Mouse (Mus musculus): ENCODE results near the gene Mast4. TPM values are rescaled to one million over a fixed set of nuclear protein-coding genes. Genes with fewer than 3 reads are reported as not detected.
"Not testable (repeated sequence)": the region's sequence is repeated elsewhere in the genome, so short reads cannot be mapped to it uniquely, and the experiment has no call there.

Gene Mast4
- total RNA-seq (2018; cell fraction: chromatin; rRNA removed), result 1 to 10 TPM; 1.4 to 5.2 (median 2.3) TPM
- under 1 TPM; 0.07 to 0.55 (median 0.14) TPM for total RNA-seq (2018; cell fraction: cytosol; rRNA removed)
- total RNA-seq (2018; cell fraction: nucleus; rRNA removed), result 1 to 10 TPM in 23 of 26 experiments, under 1 TPM in 3; 0.55 to 3.2 (median 1.5) TPM
- polyA plus RNA-seq (2018), result 0.08 to 0.36 TPM (median 0.16 TPM) in 3 replicates

DNA sequence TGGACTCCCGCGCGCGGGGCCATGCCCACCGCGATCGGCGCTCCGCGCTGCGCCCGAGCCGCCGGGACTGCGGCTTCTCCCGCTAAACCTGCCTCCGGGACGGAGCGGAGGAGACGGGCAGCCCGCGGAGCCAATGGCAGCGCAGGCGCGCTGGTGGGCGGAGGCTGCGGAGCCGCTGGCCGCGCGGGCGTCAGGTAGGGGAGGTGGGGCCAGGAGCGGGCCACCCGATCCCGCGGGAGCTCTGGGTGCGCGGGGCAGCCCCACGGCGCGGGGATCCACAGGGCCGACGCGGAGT, at the start of gene Mast4:
TSS of gene Mast4 (minus strand) at position 106 of the 295 bp plus-strand sequence.
- Histone ChIP-seq H3K4me3 (ENCODE audit: inconsistent target) (no peak within 1 kb of the TSS; the same call in 1 of the 2 replicates), H3K36me3 (ENCODE audit: inconsistent target) (no peaks in the 10 kb centered on the region), H3K79me2 (ENCODE audit: inconsistent target) (no peaks in the 10 kb centered on the region), H3K27ac (no peak within 1 kb of the TSS)
- 1% methylated on average over 43 of the region's 44 CpGs for WGBS (ENCODE audit: missing documents)

DNA sequence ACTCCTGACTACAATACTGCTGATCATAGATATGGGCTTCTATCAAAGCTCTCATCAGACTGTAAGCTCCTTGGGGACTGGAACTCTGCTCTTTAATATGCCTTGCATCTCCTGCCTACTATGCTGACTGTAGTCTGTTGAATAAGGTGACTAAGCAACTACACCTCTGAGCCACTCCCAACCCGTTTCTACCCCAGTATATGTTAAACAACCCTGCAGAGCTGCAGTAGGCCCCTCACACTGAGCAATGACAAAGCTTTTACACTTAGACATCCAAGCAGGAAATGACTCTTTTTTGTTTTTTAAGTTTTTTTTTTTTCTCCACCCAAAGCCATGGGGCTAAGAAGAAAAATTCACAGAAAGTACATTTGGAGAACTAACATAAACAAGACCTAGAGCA, 40.2 kb upstream of the Mast4 start:
- Histone ChIP-seq H3K36me3 (ENCODE audit: inconsistent target) (no peaks in the 10 kb centered on the region), H3K27ac (no peak overlapping the region), H3K4me3 (ENCODE audit: inconsistent target) (no peak overlapping the region), H3K79me2 (ENCODE audit: inconsistent target) (no peaks in the 10 kb centered on the region)
- 6% methylated on average over 1 of the region's 1 CpGs for WGBS (ENCODE audit: missing documents)

DNA sequence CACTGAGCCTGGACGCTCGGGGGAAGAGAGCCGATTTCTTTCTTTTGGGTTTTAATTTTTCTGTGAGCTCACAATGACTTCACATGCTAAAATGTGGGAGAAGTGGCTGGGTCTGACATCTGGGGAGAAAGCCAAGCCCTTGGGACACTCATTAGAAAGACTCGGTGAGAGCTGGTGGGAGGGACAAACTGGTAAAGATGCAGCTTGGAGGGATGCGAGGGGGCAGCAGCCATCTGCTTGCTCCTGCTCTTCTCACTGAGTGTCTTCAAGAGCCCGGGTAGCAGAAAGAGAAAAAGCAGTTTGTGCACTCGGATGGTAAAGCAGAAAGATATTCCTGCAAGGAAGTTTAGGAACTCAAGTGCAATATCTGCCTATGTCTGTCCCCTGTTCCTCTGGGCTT, 34.9 kb upstream of the Mast4 start:
- no peaks in the 10 kb centered on the region for H3K79me2 ChIP-seq (ENCODE audit: inconsistent target)
- no peaks in the 10 kb centered on the region for H3K36me3 ChIP-seq (ENCODE audit: inconsistent target)
- 94% methylated on average over 7 of the region's 7 CpGs for WGBS (ENCODE audit: missing documents)
- no peak overlapping the region for H3K27ac ChIP-seq
- no peak overlapping the region for H3K4me3 ChIP-seq (ENCODE audit: inconsistent target)

DNA sequence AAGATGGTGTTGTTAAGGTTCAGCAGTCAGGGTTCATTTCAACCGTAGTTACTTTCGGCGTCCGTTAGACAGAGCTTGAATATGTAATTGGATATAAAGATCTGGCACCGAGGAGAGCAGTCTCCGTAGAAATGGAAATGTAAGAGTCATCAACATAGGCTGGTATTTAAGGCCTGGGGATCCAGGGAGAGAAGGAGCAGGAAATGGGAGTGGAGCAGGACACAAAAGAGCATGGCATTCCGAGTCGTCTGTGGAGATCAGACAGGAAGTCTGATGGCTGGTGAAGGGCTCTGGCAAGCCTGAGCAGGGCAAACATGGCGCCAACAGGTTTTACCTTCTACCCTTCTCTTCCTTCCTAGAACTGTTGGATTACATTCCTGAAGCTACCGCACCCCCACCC, 28.9 kb upstream of the Mast4 start:
- 94% methylated on average over 10 of the region's 10 CpGs for WGBS (ENCODE audit: missing documents)
- Histone ChIP-seq H3K27ac (no peak overlapping the region), H3K79me2 (ENCODE audit: inconsistent target) (no peaks in the 10 kb centered on the region), H3K4me3 (ENCODE audit: inconsistent target) (no peak overlapping the region), H3K36me3 (ENCODE audit: inconsistent target) (no peaks in the 10 kb centered on the region)

DNA sequence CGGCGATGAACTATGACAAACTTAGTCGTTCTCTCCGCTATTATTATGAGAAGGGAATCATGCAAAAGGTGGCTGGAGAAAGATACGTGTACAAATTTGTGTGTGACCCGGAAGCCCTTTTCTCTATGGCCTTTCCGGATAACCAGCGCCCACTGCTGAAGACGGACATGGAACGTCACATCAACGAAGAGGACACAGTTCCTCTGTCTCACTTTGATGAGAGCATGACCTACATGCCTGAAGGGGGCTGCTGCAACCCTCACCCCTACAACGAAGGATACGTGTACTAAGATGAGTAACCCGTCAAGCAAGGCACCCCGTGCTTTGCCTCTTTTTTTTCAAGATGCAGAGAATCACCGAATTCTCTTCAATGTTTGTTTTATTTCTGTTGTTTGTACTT, 23.1 kb upstream of the Mast4 start:
- H3K36me3 ChIP-seq (ENCODE audit: inconsistent target); H3K4me3 ChIP-seq (ENCODE audit: inconsistent target); H3K79me2 ChIP-seq (ENCODE audit: inconsistent target); H3K27ac ChIP-seq: not testable (repeated sequence)
- 96% methylated on average over 14 of the region's 16 CpGs for WGBS (ENCODE audit: missing documents)

DNA sequence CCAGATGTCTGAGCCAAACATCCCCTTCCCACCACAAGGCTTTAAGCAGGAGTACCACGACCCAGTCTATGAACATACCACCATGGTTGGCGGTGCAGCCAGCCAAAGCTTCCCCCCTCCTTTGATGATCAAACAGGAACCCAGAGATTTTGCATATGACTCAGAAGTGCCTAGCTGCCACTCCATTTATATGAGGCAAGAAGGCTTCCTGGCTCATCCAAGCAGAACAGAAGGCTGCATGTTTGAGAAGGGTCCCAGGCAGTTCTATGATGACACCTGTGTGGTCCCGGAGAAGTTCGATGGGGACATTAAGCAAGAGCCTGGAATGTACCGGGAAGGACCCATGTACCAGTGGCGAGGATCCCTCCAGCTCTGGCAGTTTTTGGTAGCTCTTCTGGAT, 22.6 kb upstream of the Mast4 start:
- not testable (repeated sequence) for H3K27ac ChIP-seq; H3K36me3 ChIP-seq (ENCODE audit: inconsistent target); H3K4me3 ChIP-seq (ENCODE audit: inconsistent target); H3K79me2 ChIP-seq (ENCODE audit: inconsistent target)
- WGBS (ENCODE audit: missing documents), result 98% methylated on average over 4 of the region's 6 CpGs

DNA sequence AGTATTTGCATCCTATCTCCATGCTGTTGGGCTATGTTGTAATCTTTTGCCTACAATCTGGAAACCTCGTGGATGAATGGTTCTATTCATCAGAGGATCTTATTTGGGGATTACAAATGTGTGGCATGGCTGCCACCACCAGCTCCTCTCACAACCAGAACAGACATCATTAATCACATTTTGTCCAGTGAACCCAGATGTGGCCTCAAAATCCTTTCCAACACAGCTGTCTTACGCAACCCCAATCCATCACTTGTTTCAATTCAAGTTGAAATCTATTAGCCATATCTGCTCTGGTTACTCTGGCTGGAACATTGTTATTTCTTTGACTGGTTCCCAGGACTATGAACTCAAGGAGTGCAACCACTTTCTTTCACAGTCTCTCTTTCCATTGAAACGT, 20.4 kb upstream of the Mast4 start:
- Histone ChIP-seq H3K4me3 (ENCODE audit: inconsistent target) (no peak overlapping the region), H3K79me2 (ENCODE audit: inconsistent target) (no peaks in the 10 kb centered on the region), H3K36me3 (ENCODE audit: inconsistent target) (no peaks in the 10 kb centered on the region), H3K27ac (no peak overlapping the region)
- WGBS (ENCODE audit: missing documents), result 79% methylated on average over 3 of the region's 3 CpGs

DNA sequence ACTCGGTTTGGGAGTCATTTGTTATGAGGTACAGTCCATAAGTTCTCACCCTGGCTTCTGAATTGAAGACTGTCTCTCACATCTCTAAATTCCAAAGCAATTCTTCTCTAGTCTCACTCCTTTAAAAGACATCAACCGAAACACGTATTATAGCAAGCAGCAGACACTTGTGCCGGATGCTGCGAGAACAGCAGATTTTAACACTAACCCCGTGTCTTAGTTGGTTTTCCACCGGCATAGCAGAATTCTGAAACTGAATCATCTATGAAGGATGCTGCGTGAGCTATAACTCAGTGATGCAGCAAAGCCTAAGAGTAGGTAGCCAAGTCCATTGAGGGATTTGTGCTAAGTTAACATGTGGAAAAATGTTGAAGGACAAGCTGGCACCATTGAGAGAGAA, 10.5 kb upstream of the Mast4 start:
- no peak overlapping the region for H3K4me3 ChIP-seq (ENCODE audit: inconsistent target)
- no peak overlapping the region for H3K27ac ChIP-seq
- 94% methylated on average over 8 of the region's 8 CpGs for WGBS (ENCODE audit: missing documents)
- no peaks in the 10 kb centered on the region for H3K79me2 ChIP-seq (ENCODE audit: inconsistent target)
- no peaks in the 10 kb centered on the region for H3K36me3 ChIP-seq (ENCODE audit: inconsistent target)

DNA sequence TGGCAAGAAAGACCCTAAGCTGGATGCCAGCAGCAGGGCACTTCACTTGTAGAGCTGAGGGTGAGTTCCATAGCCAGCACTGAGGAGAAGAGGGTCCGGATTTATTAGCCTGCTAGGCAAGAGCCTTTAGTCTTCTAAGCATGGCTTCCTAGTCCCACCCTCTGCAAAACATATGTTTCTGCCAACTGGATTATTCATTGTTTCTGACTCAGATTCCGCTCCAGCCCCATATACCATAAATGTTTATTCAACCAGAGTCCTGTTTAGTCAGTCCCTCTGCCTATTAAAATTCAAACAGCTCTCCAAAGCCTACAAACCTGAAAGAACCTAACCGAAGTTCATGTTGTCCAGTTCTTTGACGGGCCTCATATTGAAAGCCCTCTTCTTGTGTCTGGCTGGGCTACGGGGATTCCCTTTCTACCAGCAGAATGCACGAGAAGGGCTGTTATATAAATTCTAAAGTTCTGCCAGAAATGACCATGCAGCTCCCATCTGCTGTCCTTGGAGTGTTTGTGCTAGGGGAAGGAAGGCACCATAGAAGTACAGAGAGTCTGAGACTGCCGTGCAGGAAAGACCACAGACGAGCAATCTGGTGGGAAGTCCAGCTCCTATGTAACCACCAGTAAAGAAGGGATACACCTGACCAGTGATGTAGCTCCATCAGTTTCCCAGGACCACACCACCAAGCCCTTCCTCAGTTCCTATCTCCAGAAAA, 9.9 kb upstream of the Mast4 start:
- H3K36me3 ChIP-seq (ENCODE audit: inconsistent target), result no peaks in the 10 kb centered on the region
- H3K79me2 ChIP-seq (ENCODE audit: inconsistent target), result no peaks in the 10 kb centered on the region
- WGBS (ENCODE audit: missing documents), result 92% methylated on average over 8 of the region's 8 CpGs
- H3K4me3 ChIP-seq (ENCODE audit: inconsistent target), result no peak overlapping the region
- no peak overlapping the region for H3K27ac ChIP-seq

DNA sequence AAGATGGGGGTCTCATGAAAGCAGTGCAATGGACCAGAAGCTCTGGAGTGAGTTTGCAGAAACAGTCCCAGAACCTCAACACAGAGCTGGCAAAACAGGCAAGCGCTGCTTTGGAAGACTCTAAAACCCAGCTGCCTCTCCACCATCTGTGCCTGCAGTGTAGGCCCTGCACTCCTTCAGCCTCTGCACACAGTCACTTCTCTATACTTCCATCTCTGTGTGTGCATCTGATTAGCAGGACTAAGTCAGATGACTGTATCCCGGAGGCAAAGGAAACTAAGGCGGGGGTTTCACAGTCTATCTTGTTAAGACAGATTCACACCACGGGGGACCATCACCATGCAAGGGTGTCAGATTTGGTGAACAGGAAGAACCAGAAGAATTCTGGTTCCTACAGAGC, 6.7 kb upstream of the Mast4 start:
- WGBS (ENCODE audit: missing documents), result 91% methylated on average over 4 of the region's 4 CpGs
- H3K4me3 ChIP-seq (ENCODE audit: inconsistent target), result no peak overlapping the region
- H3K79me2 ChIP-seq (ENCODE audit: inconsistent target), result no peaks in the 10 kb centered on the region
- no peaks in the 10 kb centered on the region for H3K36me3 ChIP-seq (ENCODE audit: inconsistent target)
- H3K27ac ChIP-seq, result no peak overlapping the region

DNA sequence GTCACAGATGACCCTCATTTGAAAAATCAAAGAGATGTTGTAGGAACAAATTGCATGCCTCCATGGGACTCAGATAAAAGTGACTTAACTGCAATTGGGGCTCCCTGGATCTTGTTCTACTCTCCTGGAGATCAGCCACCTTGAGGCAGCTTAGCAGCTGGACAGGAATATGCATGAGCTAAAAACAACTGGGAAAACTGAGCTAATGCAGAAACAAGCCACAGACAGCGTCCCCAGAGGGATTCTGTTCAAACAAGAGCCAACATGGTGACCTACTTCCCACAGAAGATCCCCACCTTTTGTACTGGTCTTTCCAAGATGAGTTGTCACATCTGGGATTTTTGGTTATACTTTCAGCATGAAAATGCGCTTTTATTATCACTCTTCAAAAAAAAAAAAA, 4.3 kb upstream of the Mast4 start:
- Histone ChIP-seq H3K79me2 (ENCODE audit: inconsistent target) (no peaks in the 10 kb centered on the region), H3K27ac (no peak overlapping the region), H3K4me3 (ENCODE audit: inconsistent target) (no peak overlapping the region), H3K36me3 (ENCODE audit: inconsistent target) (no peaks in the 10 kb centered on the region)
- 79% methylated on average over 2 of the region's 2 CpGs for WGBS (ENCODE audit: missing documents)

DNA sequence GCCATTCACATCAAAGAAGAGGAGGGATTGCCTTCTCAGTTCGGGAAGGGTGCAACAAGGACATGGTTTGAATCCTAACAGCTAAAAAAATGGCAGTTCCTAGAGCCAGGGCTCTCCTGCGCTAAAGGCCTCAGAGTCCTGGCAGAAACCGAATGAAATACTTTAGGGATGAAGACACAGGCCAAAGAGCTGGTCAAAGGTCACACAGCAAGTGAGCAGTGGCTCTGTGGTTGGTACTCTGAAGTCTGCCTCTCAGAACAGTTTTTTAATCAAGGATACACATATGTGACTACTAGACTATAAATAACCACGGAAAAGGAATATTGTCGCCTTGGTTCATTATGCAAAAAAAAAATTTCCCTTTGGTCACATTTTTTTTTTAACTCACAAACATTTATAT, 1.9 kb upstream of the Mast4 start:
- Histone ChIP-seq H3K36me3 (ENCODE audit: inconsistent target) (no peaks in the 10 kb centered on the region), H3K4me3 (ENCODE audit: inconsistent target) (no peak overlapping the region), H3K79me2 (ENCODE audit: inconsistent target) (no peaks in the 10 kb centered on the region), H3K27ac (no peak overlapping the region)
- 80% methylated on average over 5 of the region's 5 CpGs for WGBS (ENCODE audit: missing documents)

DNA sequence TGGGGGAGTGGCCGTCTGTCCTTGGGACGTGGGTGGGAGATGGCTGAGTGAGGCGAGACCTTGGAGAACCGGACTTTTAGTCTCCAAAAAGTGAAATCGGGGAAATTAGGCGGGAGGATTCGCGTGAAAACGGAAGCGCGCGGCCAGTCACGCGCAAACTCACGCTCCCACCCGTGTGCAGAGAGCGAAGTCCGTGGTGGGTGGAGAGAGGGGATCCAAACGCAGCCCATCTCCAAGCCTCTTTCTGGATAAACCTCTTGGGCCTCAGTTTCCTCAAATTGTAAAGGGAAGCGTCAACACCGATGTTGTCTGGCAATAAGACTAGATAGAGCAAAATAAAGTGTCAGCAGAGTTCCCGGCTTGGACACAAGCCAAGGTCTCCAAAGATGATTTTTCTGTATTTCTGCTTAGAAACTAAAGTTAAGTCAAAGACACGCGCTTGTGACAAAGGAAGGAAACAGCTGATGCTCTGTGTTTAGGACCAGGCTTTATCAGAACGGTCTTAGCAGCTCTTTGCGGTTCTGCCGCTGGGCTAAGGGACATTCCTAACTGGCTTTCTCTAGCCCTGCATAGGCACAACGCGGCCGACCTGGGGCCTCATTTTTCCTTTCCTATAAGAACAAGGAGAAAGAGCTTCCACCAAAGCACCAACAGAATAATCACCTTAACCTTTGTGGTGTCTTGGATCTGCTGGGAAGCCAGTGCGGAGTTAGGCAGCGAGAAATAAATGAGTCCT, 594 bp upstream of the Mast4 start:
- H3K4me3 ChIP-seq (ENCODE audit: inconsistent target), result no peak overlapping the region; the same call in 1 of the 2 replicates
- no peaks in the 10 kb centered on the region for H3K79me2 ChIP-seq (ENCODE audit: inconsistent target)
- H3K36me3 ChIP-seq (ENCODE audit: inconsistent target), result no peaks in the 10 kb centered on the region
- 5% methylated on average over 32 of the region's 32 CpGs for WGBS (ENCODE audit: missing documents)
- no peak overlapping the region for H3K27ac ChIP-seq

DNA sequence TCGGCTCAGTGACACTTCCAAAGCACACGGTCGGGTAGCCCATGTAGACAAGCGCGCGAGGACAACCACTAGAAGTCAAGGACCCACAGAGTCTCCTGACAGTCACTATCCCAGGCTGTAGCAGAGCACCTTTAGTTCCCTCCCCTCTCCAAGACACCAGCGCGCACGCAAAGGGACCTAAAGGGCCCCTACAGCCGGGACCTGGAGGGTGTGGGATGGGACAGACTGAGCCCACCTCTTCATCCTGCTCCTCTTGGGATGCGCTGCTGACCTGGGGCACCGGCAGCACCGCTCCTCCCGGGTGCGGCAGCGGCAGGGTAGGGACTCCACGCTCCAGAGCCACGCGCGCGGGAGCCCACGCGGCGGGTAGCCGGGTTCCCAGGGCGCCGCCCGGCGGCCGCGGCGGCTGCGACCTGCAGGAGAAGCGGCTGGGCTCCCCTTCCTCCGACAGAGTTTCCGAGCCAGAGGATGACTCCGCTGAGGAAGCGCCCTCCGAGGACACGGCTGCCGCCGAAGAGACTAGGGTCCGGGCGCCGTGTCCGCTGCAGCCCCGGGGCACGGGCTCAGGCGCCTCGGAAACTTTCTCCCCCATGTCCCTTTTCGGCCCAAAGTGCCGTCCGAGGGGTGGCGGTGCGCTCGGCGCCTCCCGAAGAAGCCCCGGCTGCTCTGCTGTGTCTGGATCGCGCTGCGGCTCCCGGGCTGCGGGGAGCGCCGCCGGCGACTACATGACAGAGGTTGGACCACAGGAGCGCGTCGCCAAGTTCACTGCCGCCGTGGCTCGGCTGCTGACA, 501 bp downstream of the Mast4 start:
- under 1% methylated on average over 74 of the region's 74 CpGs for WGBS (ENCODE audit: missing documents)
- Histone ChIP-seq H3K36me3 (ENCODE audit: inconsistent target) (no peaks in the 10 kb centered on the region), H3K4me3 (ENCODE audit: inconsistent target) (no peak overlapping the region), H3K27ac (no peak overlapping the region), H3K79me2 (ENCODE audit: inconsistent target) (no peaks in the 10 kb centered on the region)

DNA sequence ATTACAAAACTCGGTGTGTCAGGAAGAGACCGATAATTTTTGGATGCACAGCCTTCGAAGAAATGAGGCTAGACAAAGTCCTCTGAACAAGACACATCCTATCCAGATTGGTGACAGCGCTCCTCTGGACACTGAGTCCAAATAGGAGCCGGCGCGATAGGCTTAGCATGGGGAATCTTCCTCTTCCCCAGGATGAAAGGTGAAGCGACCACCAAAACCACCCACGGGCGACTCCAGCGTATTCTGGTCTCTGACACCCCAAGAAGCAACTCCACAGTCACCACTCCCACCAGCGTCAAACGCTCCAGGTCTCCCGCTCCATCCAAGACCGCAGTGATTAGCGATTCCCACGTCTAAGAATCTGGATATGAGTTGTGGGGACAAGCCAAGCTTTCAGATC, 1.1 kb downstream of the Mast4 start:
- Histone ChIP-seq H3K79me2 (ENCODE audit: inconsistent target) (no peaks in the 10 kb centered on the region), H3K36me3 (ENCODE audit: inconsistent target) (no peaks in the 10 kb centered on the region), H3K4me3 (ENCODE audit: inconsistent target) (no peak overlapping the region), H3K27ac (no peak overlapping the region)
- 7% methylated on average over 17 of the region's 17 CpGs for WGBS (ENCODE audit: missing documents)
